Mouse (Mus musculus): ENCODE results near the gene Hivep1. TPM values are rescaled to one million over a fixed set of nuclear protein-coding genes. Genes with fewer than 3 reads are reported as not detected.

The Hivep1 gene
- total and polyA plus RNA-seq, 3 experiments, result 5.6 to 31.0 (median 8.8) TPM

- no peak for TF ChIP-seq GATA1 (IDR thresholded peaks at IDR 0.05; ENCODE audit: borderline replicate concordance, low read length)
- no peak for TF ChIP-seq TAL1 (conservative IDR thresholded peaks at IDR 0.05; ENCODE audit: low read depth, low read length)
- no peak for TF ChIP-seq POLR2AphosphoS5 (IDR thresholded peaks at IDR 0.05; ENCODE audit: insufficient replicate concordance, low read depth, low read length)
- no peak for TF ChIP-seq CTCF (IDR thresholded peaks at IDR 0.05; ENCODE audit: low read depth, low read length)
- TF ChIP-seq GATA2 (IDR thresholded peaks at IDR 0.05; ENCODE audit: borderline replicate concordance, low read depth, low read length), result no peak
- ATAC-seq (ENCODE audit: extremely low read depth, insufficient number of reproducible peaks, low FRiP score, poor library complexity, severe bottlenecking), result no peak
- Histone ChIP-seq H3K27me3 (ENCODE audit: insufficient read depth, low read length) (no peaks in the 10 kb centered on the region), H3K36me3 (replicated peaks) (peaks cover 73% of the 10 kb centered on the region), H3K4me3 (ENCODE audit: low read depth, low read length) (no peak overlapping the region), H3K4me1 (ENCODE audit: insufficient read depth, low read depth, low read length) (peaks cover 16% of the 10 kb centered on the region), H3K9me3 (replicated peaks) (no peaks in the 10 kb centered on the region)
- DNase-seq (ENCODE audit: low spot score), result no peak
Observed at GRCm38 (mm10) chr13:42071011-42071410, 19.2 kb downstream of the Hivep1 start.

DNA sequence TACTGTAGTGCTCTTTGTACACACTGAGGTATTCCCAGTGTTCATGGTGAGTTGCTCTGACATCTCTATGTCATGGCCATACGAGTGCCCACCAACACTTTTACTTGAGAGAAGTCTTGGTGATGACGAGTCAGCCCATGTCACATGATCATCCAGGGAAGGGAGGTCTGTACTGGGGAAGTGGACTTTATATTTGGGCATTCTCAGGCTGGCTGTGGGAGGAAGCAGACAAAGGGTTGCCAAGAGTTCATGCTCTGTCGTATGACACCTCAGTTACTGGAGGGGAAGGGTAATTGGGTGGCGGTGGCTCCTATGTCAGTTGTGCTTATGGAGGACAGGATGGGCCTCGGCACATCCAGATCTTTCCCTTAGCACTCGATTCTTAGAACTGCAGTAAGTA is 21.5 kb downstream of the Hivep1 start:
- peaks cover 18% of the 10 kb centered on the region for H3K4me1 ChIP-seq (ENCODE audit: insufficient read depth, low read depth, low read length)
- TF ChIP-seq TAL1 (conservative IDR thresholded peaks at IDR 0.05; ENCODE audit: low read depth, low read length), result no peak
- no peak for TF ChIP-seq GATA2 (IDR thresholded peaks at IDR 0.05; ENCODE audit: borderline replicate concordance, low read depth, low read length)
- no peak for TF ChIP-seq POLR2AphosphoS5 (IDR thresholded peaks at IDR 0.05; ENCODE audit: insufficient replicate concordance, low read depth, low read length)
- no peak for TF ChIP-seq GATA1 (IDR thresholded peaks at IDR 0.05; ENCODE audit: borderline replicate concordance, low read length)
- no peak for TF ChIP-seq CTCF (IDR thresholded peaks at IDR 0.05; ENCODE audit: low read depth, low read length)
- DNase-seq (ENCODE audit: low spot score) (no peak), ATAC-seq (ENCODE audit: extremely low read depth, insufficient number of reproducible peaks, low FRiP score, poor library complexity, severe bottlenecking) (no peak)
- no peaks in the 10 kb centered on the region for H3K27me3 ChIP-seq (ENCODE audit: insufficient read depth, low read length)
- no peak overlapping the region for H3K4me3 ChIP-seq (ENCODE audit: low read depth, low read length)
- H3K36me3 ChIP-seq (replicated peaks), result peaks cover 75% of the 10 kb centered on the region
- no peaks in the 10 kb centered on the region for H3K9me3 ChIP-seq (replicated peaks)

- DNase-seq (ENCODE audit: low spot score), result no peak
- no peak for TF ChIP-seq GATA2 (IDR thresholded peaks at IDR 0.05; ENCODE audit: borderline replicate concordance, low read depth, low read length)
- no peak for TF ChIP-seq CTCF (IDR thresholded peaks at IDR 0.05; ENCODE audit: low read depth, low read length)
- no peak for TF ChIP-seq TAL1 (conservative IDR thresholded peaks at IDR 0.05; ENCODE audit: low read depth, low read length)
- TF ChIP-seq GATA1 (IDR thresholded peaks at IDR 0.05; ENCODE audit: borderline replicate concordance, low read length), result no peak
- TF ChIP-seq POLR2AphosphoS5 (IDR thresholded peaks at IDR 0.05; ENCODE audit: insufficient replicate concordance, low read depth, low read length), result no peak
- no peak for ATAC-seq (ENCODE audit: extremely low read depth, insufficient number of reproducible peaks, low FRiP score, poor library complexity, severe bottlenecking)
- H3K9me3 ChIP-seq (replicated peaks), result no peaks in the 10 kb centered on the region
- H3K4me1 ChIP-seq (ENCODE audit: insufficient read depth, low read depth, low read length), result peaks cover 18% of the 10 kb centered on the region
- H3K4me3 ChIP-seq (ENCODE audit: low read depth, low read length), result no peak overlapping the region
- peaks cover 72% of the 10 kb centered on the region for H3K36me3 ChIP-seq (replicated peaks)
- no peaks in the 10 kb centered on the region for H3K27me3 ChIP-seq (ENCODE audit: insufficient read depth, low read length)
Observed at GRCm38 (mm10) chr13:42075546-42075945, 23.7 kb downstream of the Hivep1 start.

- no peak for DNase-seq (ENCODE audit: low spot score)
- ATAC-seq (ENCODE audit: extremely low read depth, insufficient number of reproducible peaks, low FRiP score, poor library complexity, severe bottlenecking), result no peak
- TF ChIP-seq GATA2 (IDR thresholded peaks at IDR 0.05; ENCODE audit: borderline replicate concordance, low read depth, low read length) (no peak), POLR2AphosphoS5 (IDR thresholded peaks at IDR 0.05; ENCODE audit: insufficient replicate concordance, low read depth, low read length) (no peak), CTCF (IDR thresholded peaks at IDR 0.05; ENCODE audit: low read depth, low read length) (no peak), GATA1 (IDR thresholded peaks at IDR 0.05; ENCODE audit: borderline replicate concordance, low read length) (no peak), TAL1 (conservative IDR thresholded peaks at IDR 0.05; ENCODE audit: low read depth, low read length) (no peak)
Observed at GRCm38 (mm10) chr13:42076751-42077302, 25.0 kb downstream of the Hivep1 start.

DNA sequence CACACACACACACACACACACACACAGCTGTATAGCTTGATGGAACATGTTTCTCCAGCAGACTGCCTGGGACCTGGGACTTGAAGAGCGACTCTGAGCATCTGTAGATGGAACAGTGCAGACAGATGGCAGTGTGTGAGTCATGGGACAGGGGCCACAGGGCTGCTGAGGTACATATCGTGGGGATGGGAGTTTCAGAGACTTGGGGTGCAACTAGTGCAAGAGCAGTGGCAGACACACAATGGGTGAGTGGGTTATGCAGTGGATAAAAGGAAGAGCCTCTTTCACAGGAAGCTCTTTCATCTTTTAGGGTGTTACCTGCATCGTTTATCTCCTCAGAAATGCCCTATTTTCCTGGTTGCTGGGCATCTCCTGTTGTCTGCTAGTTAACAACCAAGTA is 25.8 kb downstream of the Hivep1 start:
- DNase-seq (ENCODE audit: low spot score), result no peak
- Histone ChIP-seq H3K4me3 (ENCODE audit: low read depth, low read length) (no peak overlapping the region), H3K27me3 (ENCODE audit: insufficient read depth, low read length) (no peaks in the 10 kb centered on the region), H3K9me3 (replicated peaks) (no peaks in the 10 kb centered on the region), H3K4me1 (ENCODE audit: insufficient read depth, low read depth, low read length) (peaks cover 10% of the 10 kb centered on the region), H3K36me3 (replicated peaks) (peaks cover 77% of the 10 kb centered on the region)
- ATAC-seq (ENCODE audit: extremely low read depth, insufficient number of reproducible peaks, low FRiP score, poor library complexity, severe bottlenecking), result no peak
- TF ChIP-seq GATA2 (IDR thresholded peaks at IDR 0.05; ENCODE audit: borderline replicate concordance, low read depth, low read length), result no peak
- no peak for TF ChIP-seq TAL1 (conservative IDR thresholded peaks at IDR 0.05; ENCODE audit: low read depth, low read length)
- TF ChIP-seq GATA1 (IDR thresholded peaks at IDR 0.05; ENCODE audit: borderline replicate concordance, low read length), result no peak
- TF ChIP-seq CTCF (IDR thresholded peaks at IDR 0.05; ENCODE audit: low read depth, low read length), result no peak
- no peak for TF ChIP-seq POLR2AphosphoS5 (IDR thresholded peaks at IDR 0.05; ENCODE audit: insufficient replicate concordance, low read depth, low read length)

More at GRCm38 (mm10) chr13:42076751-42077302, 25.0 kb downstream of the Hivep1 start:
- no peaks in the 10 kb centered on the region for H3K9me3 ChIP-seq (replicated peaks)
- no peak overlapping the region for H3K4me3 ChIP-seq (ENCODE audit: low read depth, low read length)
- H3K4me1 ChIP-seq (ENCODE audit: insufficient read depth, low read depth, low read length), result peaks cover 10% of the 10 kb centered on the region
- H3K27me3 ChIP-seq (ENCODE audit: insufficient read depth, low read length), result no peaks in the 10 kb centered on the region
- peaks cover 72% of the 10 kb centered on the region for H3K36me3 ChIP-seq (replicated peaks)

DNA sequence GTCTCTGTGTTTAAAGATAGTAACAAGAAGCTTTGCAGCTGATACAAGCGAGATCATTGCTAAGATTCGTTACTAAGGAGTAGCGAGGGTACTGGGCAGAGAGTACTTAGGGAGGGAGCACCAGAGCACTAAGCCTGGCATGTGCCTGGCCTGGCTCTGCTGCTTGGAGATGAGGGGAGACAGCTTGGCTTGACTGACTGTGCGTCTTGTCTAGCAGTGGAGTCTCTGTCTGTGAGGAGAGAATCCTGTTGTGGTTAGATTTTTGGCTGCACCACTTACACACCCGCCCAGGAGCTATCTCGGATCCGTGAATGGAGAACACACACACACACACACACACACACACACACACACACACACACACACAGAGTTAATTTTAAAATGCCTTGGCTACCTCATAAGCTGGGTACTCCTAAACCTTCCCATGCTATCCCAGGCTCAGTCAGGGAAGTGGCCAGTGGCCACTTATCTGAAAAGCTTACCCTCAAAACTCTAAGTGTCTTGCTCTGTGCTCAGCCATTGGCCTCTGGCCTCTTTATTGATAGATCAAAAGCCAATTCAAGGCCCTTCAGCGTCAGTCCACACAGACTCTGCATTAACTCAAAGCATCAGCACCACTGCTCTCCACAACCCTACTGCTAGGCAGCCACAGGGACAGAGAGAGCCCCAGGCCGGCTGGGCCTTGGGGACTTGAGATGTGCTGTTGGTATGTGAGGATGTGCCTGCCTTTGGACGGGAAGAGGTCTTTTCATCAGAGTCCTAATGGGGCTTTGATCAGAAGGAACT is 28.5 kb downstream of the Hivep1 start:
- ATAC-seq (ENCODE audit: extremely low read depth, insufficient number of reproducible peaks, low FRiP score, poor library complexity, severe bottlenecking), result no peak
- Histone ChIP-seq H3K27me3 (ENCODE audit: insufficient read depth, low read length) (no peaks in the 10 kb centered on the region), H3K9me3 (replicated peaks) (no peaks in the 10 kb centered on the region), H3K4me3 (ENCODE audit: low read depth, low read length) (no peak overlapping the region), H3K4me1 (ENCODE audit: insufficient read depth, low read depth, low read length) (0 out of 2 replicates have a peak, but pooled peaks cover 3% of the 10 kb centered on the region), H3K36me3 (replicated peaks) (peaks cover 59% of the 10 kb centered on the region)
- TF ChIP-seq GATA1 (IDR thresholded peaks at IDR 0.05; ENCODE audit: borderline replicate concordance, low read length) (no peak), GATA2 (IDR thresholded peaks at IDR 0.05; ENCODE audit: borderline replicate concordance, low read depth, low read length) (no peak), CTCF (IDR thresholded peaks at IDR 0.05; ENCODE audit: low read depth, low read length) (no peak), POLR2AphosphoS5 (IDR thresholded peaks at IDR 0.05; ENCODE audit: insufficient replicate concordance, low read depth, low read length) (no peak)
- DNase-seq (ENCODE audit: low spot score), result no peak

All from G1E (cell line).